Mouse (Mus musculus): Measurements from ENCODE around the gene Cdc42se1. TPM values are rescaled to one million over a fixed set of nuclear protein-coding genes. Genes with fewer than 3 reads are reported as not detected.

Cdc42se1 gene
- polyA plus RNA-seq, 1 experiment from 2014 or later = 49.7 TPM

- no peak overlapping the region for H3K4me2 ChIP-seq
- H3K9ac ChIP-seq = no peak overlapping the region
- H3K4me3 ChIP-seq = no peak overlapping the region
- no peaks in the 10 kb centered on the region for H3K9me3 ChIP-seq (replicated peaks)
- no peaks in the 10 kb centered on the region for H3K27me3 ChIP-seq
- ATAC-seq (replicated peaks; ENCODE audit: insufficient number of reproducible peaks, insufficient read depth, low FRiP score, low read depth) = no peak
- 77% methylated on average over 6 of the region's 6 CpGs for WGBS
- no peak overlapping the region for H3K27ac ChIP-seq
- peaks cover 25% of the 10 kb centered on the region for H3K36me3 ChIP-seq
- H3K4me1 ChIP-seq (replicated peaks) = peaks cover 19% of the 10 kb centered on the region
Observed at GRCm38 (mm10) chr3:95239022-95239421, 10.5 kb downstream of the Cdc42se1 start.

- H3K36me3 ChIP-seq = peaks cover 15% of the 10 kb centered on the region
- ATAC-seq (replicated peaks; ENCODE audit: insufficient number of reproducible peaks, insufficient read depth, low FRiP score, low read depth) = no peak
- H3K4me3 ChIP-seq = no peak overlapping the region
- peaks cover 19% of the 10 kb centered on the region for H3K4me1 ChIP-seq (replicated peaks)
- 86% methylated on average over 12 of the region's 12 CpGs for whole genome bisulfite sequencing
- H3K9ac ChIP-seq = no peak overlapping the region
- no peak overlapping the region for H3K27ac ChIP-seq
- H3K4me2 ChIP-seq = no peak overlapping the region
- H3K9me3 ChIP-seq (replicated peaks) = no peaks in the 10 kb centered on the region
- no peaks in the 10 kb centered on the region for H3K27me3 ChIP-seq
Observed at GRCm38 (mm10) chr3:95239971-95240370, 11.4 kb downstream of the Cdc42se1 start.

GRCm38 (mm10) chr3:95240900-95241299 is 12.4 kb downstream of the Cdc42se1 start:
- Histone ChIP-seq H3K27me3 (no peaks in the 10 kb centered on the region), H3K4me1 (replicated peaks) (peaks cover 19% of the 10 kb centered on the region), H3K9ac (peak overlapping the region; percentile 43), H3K9me3 (replicated peaks) (no peaks in the 10 kb centered on the region), H3K27ac (no peak overlapping the region), H3K4me3 (peak overlapping the region; percentile 18; the same call in 1 of the 2 replicates), H3K4me2 (peak overlapping the region; percentile 43), H3K36me3 (peaks cover 6% of the 10 kb centered on the region; the same call in 1 of the 2 replicates)
- 29% methylated on average over 17 of the region's 17 CpGs for WGBS
- no peak for ATAC-seq (replicated peaks; ENCODE audit: insufficient number of reproducible peaks, insufficient read depth, low FRiP score, low read depth)

GRCm38 (mm10) chr3:95241498-95241897 is 13.0 kb downstream of the Cdc42se1 start, which contains the start of gene Gm128:
Gm128 (minus strand) TSS chr3:95241598.
- Histone ChIP-seq H3K9ac (peak within 1 kb of the TSS; percentile 43), H3K4me1 (replicated peaks) (peaks cover 19% of the 10 kb centered on the region), H3K4me2 (peak within 1 kb of the TSS; percentile 43), H3K36me3 (peaks cover under 1% of the 10 kb centered on the region; the same call in 1 of the 2 replicates), H3K27ac (no peak within 1 kb of the TSS), H3K27me3 (no peaks in the 10 kb centered on the region), H3K9me3 (replicated peaks) (no peaks in the 10 kb centered on the region), H3K4me3 (peak within 1 kb of the TSS; percentile 18; the same call in 1 of the 2 replicates)
- WGBS = 71% methylated on average over 7 of the region's 7 CpGs
- no peak for ATAC-seq (replicated peaks; ENCODE audit: insufficient number of reproducible peaks, insufficient read depth, low FRiP score, low read depth)

- H3K27me3 ChIP-seq = no peaks in the 10 kb centered on the region
- no peak overlapping the region for H3K27ac ChIP-seq
- H3K4me1 ChIP-seq (replicated peaks) = peaks cover 9% of the 10 kb centered on the region; the same call in 1 of the 2 replicates
- no peaks in the 10 kb centered on the region for H3K36me3 ChIP-seq
- no peak for ATAC-seq (replicated peaks; ENCODE audit: insufficient number of reproducible peaks, insufficient read depth, low FRiP score, low read depth)
- H3K4me2 ChIP-seq = no peak overlapping the region
- no peak overlapping the region for H3K9ac ChIP-seq
- 66% methylated on average over 2 of the region's 2 CpGs for WGBS
- H3K4me3 ChIP-seq = no peak overlapping the region
- H3K9me3 ChIP-seq (replicated peaks) = no peaks in the 10 kb centered on the region
Observed at GRCm38 (mm10) chr3:95243086-95243485, 14.6 kb downstream of the Cdc42se1 start.

- Histone ChIP-seq H3K36me3 (0 out of 2 replicates have a peak, but pooled peaks cover 3% of the 10 kb centered on the region), H3K4me3 (no peak overlapping the region), H3K27ac (no peak overlapping the region), H3K9ac (no peak overlapping the region), H3K27me3 (no peaks in the 10 kb centered on the region), H3K4me1 (replicated peaks) (no peaks in the 10 kb centered on the region), H3K4me2 (no peak overlapping the region), H3K9me3 (replicated peaks) (no peaks in the 10 kb centered on the region)
- WGBS = 69% methylated on average over 5 of the region's 5 CpGs
- ATAC-seq (replicated peaks; ENCODE audit: insufficient number of reproducible peaks, insufficient read depth, low FRiP score, low read depth) = 0 out of 2 replicates have a peak, but pooled peaks have one; percentile 22
Observed at GRCm38 (mm10) chr3:95246465-95247231, 18.1 kb downstream of the Cdc42se1 start.

GRCm38 (mm10) chr3:95247660-95248336 is 19.3 kb downstream of the Cdc42se1 start:
- Histone ChIP-seq H3K9me3 (replicated peaks) (no peaks in the 10 kb centered on the region), H3K4me2 (no peak overlapping the region), H3K27ac (no peak overlapping the region), H3K9ac (no peak overlapping the region), H3K4me3 (no peak overlapping the region), H3K36me3 (peaks cover 4% of the 10 kb centered on the region; the same call in 1 of the 2 replicates), H3K4me1 (replicated peaks) (no peaks in the 10 kb centered on the region), H3K27me3 (no peaks in the 10 kb centered on the region)
- WGBS = 36% methylated on average over 1 of the region's 1 CpGs
- no peak for ATAC-seq (replicated peaks; ENCODE audit: insufficient number of reproducible peaks, insufficient read depth, low FRiP score, low read depth)

- H3K27ac ChIP-seq = no peak overlapping the region
- ATAC-seq (replicated peaks; ENCODE audit: insufficient number of reproducible peaks, insufficient read depth, low FRiP score, low read depth) = no peak
- H3K4me2 ChIP-seq = no peak overlapping the region
- WGBS = 66% methylated on average over 5 of the region's 5 CpGs
- no peak overlapping the region for H3K9ac ChIP-seq
- H3K36me3 ChIP-seq = peaks cover 28% of the 10 kb centered on the region; the same call in 1 of the 2 replicates
- H3K9me3 ChIP-seq (replicated peaks) = no peaks in the 10 kb centered on the region
- no peaks in the 10 kb centered on the region for H3K27me3 ChIP-seq
- no peak overlapping the region for H3K4me3 ChIP-seq
- H3K4me1 ChIP-seq (replicated peaks) = no peaks in the 10 kb centered on the region
Observed at GRCm38 (mm10) chr3:95250361-95250760, 21.8 kb downstream of the Cdc42se1 start.

- no peak within 1 kb of the TSS for H3K4me3 ChIP-seq
- H3K4me1 ChIP-seq (replicated peaks) = no peaks in the 10 kb centered on the region
- ATAC-seq (replicated peaks; ENCODE audit: insufficient number of reproducible peaks, insufficient read depth, low FRiP score, low read depth) = no peak
- no peak within 1 kb of the TSS for H3K9ac ChIP-seq
- H3K36me3 ChIP-seq = peaks cover 31% of the 10 kb centered on the region; the same call in 1 of the 2 replicates
- H3K27ac ChIP-seq = no peak within 1 kb of the TSS
- no peak within 1 kb of the TSS for H3K4me2 ChIP-seq
- no peaks in the 10 kb centered on the region for H3K9me3 ChIP-seq (replicated peaks)
- H3K27me3 ChIP-seq = no peaks in the 10 kb centered on the region
- 52% methylated on average over 7 of the region's 7 CpGs for WGBS
Observed at GRCm38 (mm10) chr3:95250783-95251424, 22.4 kb downstream of the Cdc42se1 start, which contains the start of gene Bnipl. Bnipl (minus strand) TSS chr3:95251193.

- H3K4me3 ChIP-seq = no peak overlapping the region
- no peak overlapping the region for H3K4me2 ChIP-seq
- H3K4me1 ChIP-seq (replicated peaks) = no peaks in the 10 kb centered on the region
- H3K27me3 ChIP-seq = no peaks in the 10 kb centered on the region
- no peak overlapping the region for H3K9ac ChIP-seq
- H3K27ac ChIP-seq = no peak overlapping the region
- no peaks in the 10 kb centered on the region for H3K9me3 ChIP-seq (replicated peaks)
- ATAC-seq (replicated peaks; ENCODE audit: insufficient number of reproducible peaks, insufficient read depth, low FRiP score, low read depth) = no peak
- 85% methylated on average over 5 of the region's 5 CpGs for WGBS
- H3K36me3 ChIP-seq = peaks cover 82% of the 10 kb centered on the region
Observed at GRCm38 (mm10) chr3:95256931-95257330, 28.4 kb downstream of the Cdc42se1 start.

- Histone ChIP-seq H3K27ac (no peak overlapping the region), H3K9me3 (replicated peaks) (no peaks in the 10 kb centered on the region), H3K4me1 (replicated peaks) (no peaks in the 10 kb centered on the region), H3K4me2 (no peak overlapping the region), H3K36me3 (peaks cover 80% of the 10 kb centered on the region), H3K9ac (no peak overlapping the region), H3K4me3 (no peak overlapping the region), H3K27me3 (no peaks in the 10 kb centered on the region)
- 88% methylated on average over 4 of the region's 4 CpGs for WGBS
- no peak for ATAC-seq (replicated peaks; ENCODE audit: insufficient number of reproducible peaks, insufficient read depth, low FRiP score, low read depth)
Observed at GRCm38 (mm10) chr3:95261975-95262374, 33.4 kb downstream of the Cdc42se1 start.
